Mouse (Mus musculus) bone marrow, adult 2 months (tissue): ENCODE results near the gene Creg2.

Source experiments
- CTCF ChIP-seq: fragments of 200-500 bp; IDR thresholded peaks from 2 replicates; pipeline ENCODE4 v1.5.1; 2011; ENCODE audit warnings: low read length, control low read depth; ENCODE audit not compliant: control insufficient read depth, insufficient read depth
- POLR2A ChIP-seq: fragments of 200-500 bp; IDR thresholded peaks from 2 replicates; pipeline ENCODE4 v1.6.1; 2011; ENCODE audit warnings: low read depth, mild to moderate bottlenecking, control low read depth, low read length, borderline replicate concordance; ENCODE audit not compliant: control insufficient read depth

DNA sequence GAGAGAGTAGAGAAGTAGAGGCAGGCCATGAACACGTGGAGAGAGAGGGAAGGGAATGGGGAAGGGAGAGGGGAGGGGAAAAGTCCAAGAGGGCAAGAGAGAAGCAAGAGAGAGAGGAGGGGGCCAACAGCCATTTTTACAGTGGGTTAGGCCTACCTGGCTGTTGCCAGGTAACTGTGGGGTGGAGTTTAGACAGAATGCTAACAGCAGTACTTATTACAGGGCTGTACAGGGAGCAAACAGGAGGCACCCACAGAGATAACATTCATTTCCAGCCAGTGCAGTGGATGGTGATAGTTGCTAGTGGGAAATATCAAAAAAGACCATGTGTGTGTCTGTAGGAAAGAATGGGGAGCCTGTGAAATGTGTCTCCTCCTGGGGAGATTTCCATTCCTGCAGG lies 27.5 kb downstream of the Creg2 start:
- no peak for TF ChIP-seq CTCF
- no peak for TF ChIP-seq POLR2A
